Mouse (Mus musculus) kidney, postnatal 0 days (tissue): Measurements from ENCODE around the gene Prlr. TPM values are rescaled to one million over a fixed set of nuclear protein-coding genes. Genes with fewer than 3 reads are reported as not detected.
A peak's percentile ranks its signal among the peaks of the same experiment; 100 is the strongest.

Experiments
- ATAC-seq: fragments of 200-750 bp; cut with Nextera tagmentation; replicated peaks from 2 replicates; pipeline ENCODE4 v1.8.0; 2017; ENCODE audit warnings: low read depth, moderate number of reproducible peaks, moderate TSS enrichment, moderate library complexity; ENCODE audit not compliant: low FRiP score
- DNase-seq: peaks from one replicate; pipeline ENCODE4 v3.0.0-alpha.2; 2016; ENCODE audit warnings: low spot score
- H3K27ac ChIP-seq: fragments of 300-500 bp; sonication (generic); 2 replicates; pipeline ENCODE4 v1.5.1; 2014; ENCODE audit warnings: mild to moderate bottlenecking
- H3K27me3 ChIP-seq: fragments of 300-500 bp; sonication (generic); 2 replicates; pipeline ENCODE4 v1.6.1; 2014; ENCODE audit warnings: low read length, mixed read lengths; ENCODE audit not compliant: insufficient read depth
- H3K36me3 ChIP-seq: fragments of 300-500 bp; sonication (generic); 2 replicates; pipeline ENCODE4 v1.6.1; 2014; ENCODE audit warnings: low read length, mixed read lengths; ENCODE audit not compliant: insufficient read depth
- H3K4me1 ChIP-seq: fragments of 300-500 bp; sonication (generic); replicated peaks from 2 replicates; pipeline ENCODE4 v1.6.1; 2014; ENCODE audit warnings: antibody characterized with exemption, low read length, mixed read lengths; ENCODE audit not compliant: insufficient read depth
- H3K4me2 ChIP-seq: fragments of 300-500 bp; sonication (generic); 2 replicates; pipeline ENCODE4 v1.6.1; 2014; ENCODE audit warnings: mild to moderate bottlenecking, low read length, moderate library complexity, mixed read lengths
- H3K4me3 ChIP-seq: fragments of 300-500 bp; sonication (generic); replicated peaks from 2 replicates; pipeline ENCODE4 v1.5.1; 2014; ENCODE audit warnings: low read depth, low read length
- H3K9ac ChIP-seq: fragments of 300-500 bp; sonication (generic); 2 replicates; pipeline ENCODE4 v1.6.1; 2014; ENCODE audit warnings: low read depth, low read length
- H3K9me3 ChIP-seq: fragments of 300-500 bp; sonication (generic); replicated peaks from 2 replicates; pipeline ENCODE4 v1.6.1; 2016; ENCODE audit warnings: low read length, inconsistent platforms, mixed read lengths
- CTCF ChIP-seq: IDR thresholded peaks from 2 replicates; pipeline ENCODE4 v1.5.1; 2016; ENCODE audit warnings: antibody characterized with exemption, low read depth, mild to moderate bottlenecking, moderate library complexity
- WGBS: fragments of 180-500 bp; shearing (Covaris S2); extraction: QIAGEN DNeasy Blood & Tissue Kit; methylation state at CpG from one replicate; pipeline ENCODE4 v1.1.7; 2014; 5-methylcytosine and 5-hydroxymethylcytosine counted together
- polyA plus RNA-seq: library from polyadenylated mRNA; unstranded; fragments of >200 nt; fragmentation: Nextera tagmentation; extraction: Ambion mirVana; gene quantifications from 2 replicates; pipeline ENCODE4 v1.2.1, GENCODE M21; 2015

The Prlr gene
- polyA plus RNA-seq, 1 experiment from 2014 or later, result 6.9 TPM

DNA sequence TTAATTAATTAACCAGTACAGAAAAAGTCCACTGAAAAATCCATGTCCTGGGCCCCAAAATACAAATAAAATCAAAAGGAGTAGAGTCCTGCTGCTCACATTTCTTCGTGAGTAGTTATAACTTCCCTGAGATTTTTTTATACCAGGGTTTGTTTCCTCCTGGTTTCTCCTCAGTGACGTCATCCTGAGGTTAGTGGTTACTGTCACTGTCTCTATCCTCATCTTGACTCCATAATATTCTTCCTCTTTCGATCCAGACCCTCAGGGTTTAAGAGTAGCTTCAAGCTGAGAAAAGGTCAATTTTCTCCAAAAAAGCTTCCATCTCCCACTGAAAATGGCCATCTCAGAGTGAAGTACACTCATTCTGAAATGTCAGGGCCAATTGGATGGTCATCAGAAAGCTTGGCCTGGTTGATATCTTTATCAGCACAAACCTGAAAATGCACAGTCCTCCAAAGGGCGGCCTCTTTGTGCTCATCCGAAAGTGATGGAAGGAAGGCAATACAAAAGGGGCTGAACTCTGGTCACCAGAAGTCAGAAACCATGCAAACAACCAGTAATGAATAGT is 63.3 kb downstream of the Prlr start:
- Histone ChIP-seq H3K4me3 (no peak overlapping the region), H3K9me3 (no peaks in the 10 kb centered on the region), H3K9ac (no peak overlapping the region), H3K27ac (no peak overlapping the region), H3K4me1 (no peaks in the 10 kb centered on the region), H3K36me3 (no peaks in the 10 kb centered on the region), H3K4me2 (no peak overlapping the region), H3K27me3 (no peaks in the 10 kb centered on the region)
- TF ChIP-seq CTCF, result no peak
- DNase-seq, result no peak
- WGBS, result 80% methylated on average over 5 of the region's 5 CpGs
- no peak for ATAC-seq

DNA sequence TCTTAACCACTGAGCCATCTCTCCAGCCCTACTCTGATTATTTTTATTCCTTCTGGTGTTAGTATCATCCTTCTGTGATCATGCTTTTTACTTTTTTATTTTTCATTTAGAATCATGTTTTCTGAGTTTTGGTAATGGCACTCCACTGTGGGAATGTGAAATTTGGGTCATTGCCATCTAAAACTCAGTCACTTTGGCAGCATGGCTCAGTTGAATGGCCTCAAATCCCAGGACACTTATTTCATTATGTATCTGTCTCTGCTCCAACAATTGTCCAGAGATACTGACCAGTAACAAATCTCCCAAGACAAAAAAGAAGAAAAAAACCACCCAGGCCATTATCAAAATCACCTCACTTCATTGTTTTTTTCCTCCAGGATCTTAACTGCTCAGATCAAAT is 65.2 kb downstream of the Prlr start:
- no peaks in the 10 kb centered on the region for H3K4me1 ChIP-seq
- ATAC-seq, result no peak
- no peak overlapping the region for H3K4me3 ChIP-seq
- no peak overlapping the region for H3K4me2 ChIP-seq
- H3K36me3 ChIP-seq, result no peaks in the 10 kb centered on the region
- DNase-seq, result no peak
- no peak overlapping the region for H3K27ac ChIP-seq
- TF ChIP-seq CTCF, result no peak
- H3K27me3 ChIP-seq, result no peaks in the 10 kb centered on the region
- no peak overlapping the region for H3K9ac ChIP-seq
- H3K9me3 ChIP-seq, result no peaks in the 10 kb centered on the region

DNA sequence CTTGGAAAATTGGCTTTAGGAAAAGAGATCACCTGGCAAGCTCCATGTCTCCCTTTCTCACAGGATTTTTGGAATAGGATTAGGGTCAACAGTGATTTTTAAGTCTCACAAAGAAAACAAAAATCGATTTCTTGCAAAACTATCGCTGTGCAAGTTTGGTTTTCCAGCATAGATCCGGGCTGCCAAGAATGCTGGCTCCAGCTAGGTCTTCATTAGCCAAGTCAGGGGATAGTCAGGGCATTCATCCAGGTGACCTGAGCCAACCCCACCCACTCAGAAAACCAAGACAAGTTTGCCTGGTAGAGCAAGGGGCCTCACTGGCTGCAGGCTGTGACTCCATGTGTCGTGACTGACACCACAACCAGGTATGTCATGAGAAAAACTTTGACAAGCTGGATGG is 72.2 kb downstream of the Prlr start:
- no peak for ATAC-seq
- no peak overlapping the region for H3K4me2 ChIP-seq
- no peak overlapping the region for H3K9ac ChIP-seq
- H3K9me3 ChIP-seq, result no peaks in the 10 kb centered on the region
- no peaks in the 10 kb centered on the region for H3K27me3 ChIP-seq
- 88% methylated on average over 4 of the region's 4 CpGs for WGBS
- H3K27ac ChIP-seq, result no peak overlapping the region
- no peak for TF ChIP-seq CTCF
- H3K36me3 ChIP-seq, result no peaks in the 10 kb centered on the region
- DNase-seq, result no peak
- H3K4me1 ChIP-seq, result no peaks in the 10 kb centered on the region
- H3K4me3 ChIP-seq, result no peak overlapping the region

DNA sequence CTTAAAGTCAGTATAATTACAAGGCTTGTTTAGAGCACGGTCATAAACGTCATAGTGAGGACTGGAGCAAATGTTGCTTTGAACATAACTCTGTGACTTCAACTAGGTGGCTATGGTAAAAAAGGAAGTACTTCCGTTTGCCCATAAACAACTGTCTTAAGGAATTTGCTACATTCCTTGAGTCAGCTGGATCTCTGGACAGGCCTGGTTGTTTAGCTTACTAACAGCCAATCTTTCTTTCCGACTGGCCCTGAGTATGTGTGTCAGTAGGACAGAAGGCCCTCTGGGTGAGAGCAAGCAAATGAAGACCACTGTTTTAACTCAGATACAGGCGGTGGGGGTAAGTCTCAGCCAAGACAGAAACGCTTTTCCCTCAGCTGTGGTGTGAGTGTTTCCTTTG is 73.7 kb downstream of the Prlr start:
- no peak overlapping the region for H3K4me3 ChIP-seq
- DNase-seq, result peak; percentile 65
- WGBS, result 50% methylated on average over 6 of the region's 6 CpGs

DNA sequence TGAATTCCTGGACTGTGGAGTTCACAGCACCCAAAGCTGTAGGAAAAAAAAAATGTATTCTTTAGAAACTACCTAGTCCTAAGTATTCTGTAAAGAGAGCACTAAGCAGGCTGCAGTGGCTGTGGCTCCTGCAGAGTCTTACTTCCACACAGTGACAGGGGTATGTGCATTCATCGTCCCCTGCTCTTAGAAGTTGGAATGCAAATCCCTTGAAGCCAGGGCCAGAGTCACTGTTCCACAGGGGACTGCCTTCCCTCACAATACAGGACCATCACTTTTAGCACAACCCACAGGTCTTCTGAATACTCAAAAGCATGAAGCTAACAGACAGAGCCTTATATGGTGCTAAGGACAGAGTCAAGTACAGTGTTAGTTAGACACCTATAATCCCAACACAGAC is 75.5 kb downstream of the Prlr start:
- DNase-seq (no peak), ATAC-seq (no peak)
- Histone ChIP-seq H3K4me1 (no peaks in the 10 kb centered on the region), H3K4me3 (no peak overlapping the region), H3K36me3 (no peaks in the 10 kb centered on the region), H3K27me3 (no peaks in the 10 kb centered on the region), H3K9me3 (no peaks in the 10 kb centered on the region), H3K27ac (no peak overlapping the region), H3K4me2 (no peak overlapping the region), H3K9ac (no peak overlapping the region)
- no peak for TF ChIP-seq CTCF
- whole genome bisulfite sequencing, result 67% methylated on average over 1 of the region's 1 CpGs

More for the DNA sequence above, 73.7 kb downstream of the Prlr start:
- no peaks in the 10 kb centered on the region for H3K4me1 ChIP-seq
- no peak overlapping the region for H3K4me2 ChIP-seq
- TF ChIP-seq CTCF, result no peak
- H3K9me3 ChIP-seq, result no peaks in the 10 kb centered on the region
- H3K36me3 ChIP-seq, result no peaks in the 10 kb centered on the region
- ATAC-seq, result no peak
- H3K27ac ChIP-seq, result no peak overlapping the region
- H3K9ac ChIP-seq, result no peak overlapping the region
- no peaks in the 10 kb centered on the region for H3K27me3 ChIP-seq

DNA sequence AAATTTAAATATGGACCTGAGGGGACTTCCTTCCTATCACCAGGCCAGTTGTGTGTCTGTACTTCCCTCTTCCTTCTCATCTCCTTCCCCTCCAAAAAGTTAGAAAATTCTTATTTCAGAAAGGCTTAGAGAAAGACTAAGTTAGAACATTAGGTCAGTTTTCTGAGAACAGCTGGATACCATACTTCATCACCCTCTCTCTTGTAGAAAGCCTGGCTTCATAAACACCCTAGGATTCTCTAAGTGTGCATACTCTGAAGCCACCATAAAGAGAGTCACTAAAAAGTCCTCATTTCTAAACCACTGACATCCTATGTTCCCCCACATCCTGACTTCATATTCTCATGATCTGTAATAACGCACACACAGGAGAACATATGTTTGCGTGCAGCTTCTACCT is 85.2 kb downstream of the Prlr start:
- no peak for ATAC-seq

DNA sequence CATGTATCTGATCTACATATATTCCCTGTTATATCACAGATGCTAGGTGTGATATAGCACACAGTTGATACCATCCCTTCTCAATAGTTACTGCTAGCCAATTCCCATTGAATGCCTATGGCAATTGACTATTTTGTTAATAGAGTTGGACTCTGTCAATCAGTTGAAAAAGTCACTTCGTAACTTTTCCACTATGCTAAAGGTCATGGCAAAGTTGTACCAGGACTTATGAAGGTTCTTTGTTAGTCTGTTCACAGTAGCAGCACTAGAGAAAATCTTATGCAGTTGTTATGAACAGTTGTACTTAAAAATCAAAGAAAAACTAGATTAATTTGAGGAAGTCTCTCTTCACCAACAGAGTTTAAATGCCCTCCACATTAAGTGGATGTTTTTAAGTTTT is 85.6 kb downstream of the Prlr start:
- no peak for ATAC-seq
- Histone ChIP-seq H3K4me3 (no peak overlapping the region), H3K9ac (no peak overlapping the region), H3K27me3 (no peaks in the 10 kb centered on the region), H3K4me1 (no peaks in the 10 kb centered on the region), H3K27ac (no peak overlapping the region), H3K36me3 (no peaks in the 10 kb centered on the region), H3K9me3 (no peaks in the 10 kb centered on the region), H3K4me2 (no peak overlapping the region)
- WGBS, result 93% methylated on average over 1 of the region's 1 CpGs
- no peak for TF ChIP-seq CTCF
- no peak for DNase-seq

More for the DNA sequence above, 85.2 kb downstream of the Prlr start:
- Histone ChIP-seq H3K4me2 (no peak overlapping the region), H3K9me3 (no peaks in the 10 kb centered on the region), H3K4me1 (no peaks in the 10 kb centered on the region), H3K36me3 (no peaks in the 10 kb centered on the region), H3K9ac (no peak overlapping the region), H3K4me3 (no peak overlapping the region), H3K27ac (no peak overlapping the region), H3K27me3 (no peaks in the 10 kb centered on the region)
- DNase-seq, result no peak
- no peak for TF ChIP-seq CTCF
- 98% methylated on average over 2 of the region's 2 CpGs for WGBS
